Mouse (Mus musculus) brain, embryonic 14.5 days (tissue): ENCODE measurements at regions not wholly inside any gene's neighbourhood (a gene's known extent, or its start where the extent isn't known, plus 50 kb on each side); places are given as distances from the start of the nearest gene placed in this dataset.

Experiments
- CTCF ChIP-seq: fragments of 200-500 bp; IDR thresholded peaks from 2 replicates; pipeline ENCODE4 v1.5.1; 2012; ENCODE audit warnings: inconsistent platforms, mild to moderate bottlenecking, moderate library complexity, borderline replicate concordance; ENCODE audit not compliant: insufficient read depth, insufficient read length; ENCODE audit errors: extremely low read depth
- POLR2A ChIP-seq: fragments of 200-500 bp; IDR thresholded peaks from 2 replicates; pipeline ENCODE4 v1.6.1; 2012; ENCODE audit warnings: mild to moderate bottlenecking, inconsistent platforms, borderline replicate concordance; ENCODE audit not compliant: poor library complexity, insufficient read depth, insufficient read length, severe bottlenecking; ENCODE audit errors: extremely low read depth

GRCm38 (mm10) chr4:84108592-84108991 lies 566.5 kb downstream of the Bnc2 start:
- TF ChIP-seq POLR2A = no peak
- TF ChIP-seq CTCF = no peak
